Mouse (Mus musculus): ENCODE measurements around the gene Zfp593.

- TF ChIP-seq CTCF (conservative IDR thresholded peaks at IDR 0.05; ENCODE audit: insufficient read depth, insufficient read length, low read depth, low read length) = no peak
- TF ChIP-seq POLR2A (IDR thresholded peaks at IDR 0.05; ENCODE audit: low read depth, low read length) = no peak
These were observed 22.4 kb downstream of the Zfp593 start for GRCm38 (mm10) chr4:134222793-134223600.

Measured in kidney, adult 2 months (tissue).